Mouse (Mus musculus): Measurements from ENCODE around the gene Snx15. TPM values are rescaled to one million over a fixed set of nuclear protein-coding genes. Genes with fewer than 3 reads are reported as not detected.
"Not testable (repeated sequence)": the region's sequence is repeated elsewhere in the genome, so short reads cannot be mapped to it uniquely, and the experiment has no call there.

The Snx15 gene
- polyA plus RNA-seq, 1 experiment = 18.5 TPM

DNA sequence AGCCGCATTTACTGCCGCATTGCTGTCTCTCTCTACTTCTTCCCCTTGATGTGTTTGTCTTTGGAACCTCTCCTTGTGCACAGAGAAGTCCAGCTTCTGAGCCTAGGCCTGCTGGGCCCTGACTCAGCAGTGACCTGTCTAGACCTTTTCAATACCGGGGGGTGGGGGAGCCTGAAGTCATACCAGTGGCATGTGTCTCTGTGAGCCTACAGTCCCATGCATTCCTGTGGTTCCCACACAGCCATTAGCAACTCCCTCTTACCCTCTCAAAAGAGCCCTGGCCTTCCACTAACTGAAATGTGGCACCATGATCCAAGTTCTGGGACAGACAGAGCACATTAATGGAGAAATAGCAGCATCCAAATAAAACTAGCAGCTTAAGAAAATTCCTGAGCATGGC is 8.3 kb upstream of the Snx15 start:
- no peak overlapping the region for H3K4me3 ChIP-seq
- no peak overlapping the region for H3ac ChIP-seq (ENCODE audit: control insufficient read depth, insufficient read length)
- H3K27me3 ChIP-seq (ENCODE audit: control insufficient read depth, insufficient read depth, insufficient read length) = no peaks in the 10 kb centered on the region
- H3K79me2 ChIP-seq (ENCODE audit: control insufficient read depth, insufficient read depth) = no peaks in the 10 kb centered on the region
- TF ChIP-seq REST (IDR thresholded peaks at IDR 0.05; ENCODE audit: insufficient read depth, insufficient read length) (no peak), MYOD1 (IDR thresholded peaks at IDR 0.05; ENCODE audit: control insufficient read depth in 1 of 3, insufficient read length in 2 of 3, low read depth in 2 of 3) (peak in 1 of 3 experiments; percentile 6), TCF3 (IDR thresholded peaks at IDR 0.05; ENCODE audit: insufficient read length, low read depth) (no peak)
- peak overlapping the region; percentile 27 for H3K4me2 ChIP-seq (ENCODE audit: low read depth)
- peaks cover 4% of the 10 kb centered on the region for H3K36me3 ChIP-seq (ENCODE audit: control insufficient read depth, insufficient read depth)

DNA sequence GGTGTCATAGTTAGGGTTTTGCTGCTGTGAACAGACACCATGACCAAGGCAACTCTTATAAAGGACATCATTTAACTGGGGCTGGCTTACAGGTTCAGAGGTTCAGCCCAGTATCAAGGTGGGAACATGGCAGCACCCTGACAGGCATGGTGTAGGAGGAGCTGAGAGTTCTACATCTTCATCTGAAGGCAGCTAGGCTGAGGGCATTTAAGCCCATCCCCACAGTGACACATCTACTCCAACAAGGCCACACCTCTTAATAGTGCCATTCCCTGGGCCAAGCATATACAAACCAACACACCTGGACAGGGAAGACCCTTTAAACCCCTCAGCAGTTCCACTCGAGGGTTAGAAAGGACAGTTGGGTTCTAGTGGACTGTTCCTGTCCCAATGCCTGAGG is 5.1 kb upstream of the Snx15 start:
- not testable (repeated sequence) for H3K27me3 ChIP-seq (ENCODE audit: control insufficient read depth, insufficient read depth, insufficient read length); H3K4me2 ChIP-seq (ENCODE audit: low read depth); H3ac ChIP-seq (ENCODE audit: control insufficient read depth, insufficient read length); H3K79me2 ChIP-seq (ENCODE audit: control insufficient read depth, insufficient read depth); H3K36me3 ChIP-seq (ENCODE audit: control insufficient read depth, insufficient read depth); H3K4me3 ChIP-seq

DNA sequence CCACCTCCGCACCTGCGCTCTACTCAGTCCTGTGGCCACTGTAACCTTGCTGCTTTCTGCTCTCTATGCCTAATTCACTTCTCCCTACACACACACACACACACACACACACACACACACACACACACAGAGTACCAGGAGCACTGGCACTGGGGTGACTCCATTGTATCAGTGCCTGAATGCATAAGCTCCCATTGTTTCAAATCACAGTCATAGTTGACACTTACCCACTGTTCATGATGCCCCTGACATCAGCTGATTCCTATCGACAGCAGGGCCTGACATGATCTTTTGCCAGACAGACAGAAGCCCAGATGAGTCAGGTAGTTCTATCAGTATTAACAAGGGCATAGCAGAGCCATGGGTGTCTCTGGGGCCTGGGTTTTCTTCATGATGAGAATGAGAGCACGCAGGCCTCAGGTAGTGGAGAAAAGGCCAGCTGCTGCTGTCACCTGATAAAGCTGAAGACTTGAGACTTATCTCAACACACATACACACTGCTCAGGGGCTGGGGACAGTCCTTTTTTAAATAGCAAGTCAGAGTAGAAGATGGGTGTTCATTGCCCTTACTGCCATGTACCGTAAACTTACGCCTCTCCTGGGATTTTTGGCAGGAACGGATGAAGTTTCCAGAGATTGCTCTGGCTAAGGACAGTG is 4.2 kb upstream of the Snx15 start:
- Histone ChIP-seq H3K27me3 (ENCODE audit: control insufficient read depth, insufficient read depth, insufficient read length) (no peaks in the 10 kb centered on the region), H3K36me3 (ENCODE audit: control insufficient read depth, insufficient read depth) (peaks cover 4% of the 10 kb centered on the region), H3K4me2 (ENCODE audit: low read depth) (no peak overlapping the region), H3ac (ENCODE audit: control insufficient read depth, insufficient read length) (no peak overlapping the region), H3K79me2 (ENCODE audit: control insufficient read depth, insufficient read depth) (no peaks in the 10 kb centered on the region), H3K4me3 (no peak overlapping the region)
- TF ChIP-seq TCF3 (IDR thresholded peaks at IDR 0.05; ENCODE audit: insufficient read length, low read depth) = no peak

DNA sequence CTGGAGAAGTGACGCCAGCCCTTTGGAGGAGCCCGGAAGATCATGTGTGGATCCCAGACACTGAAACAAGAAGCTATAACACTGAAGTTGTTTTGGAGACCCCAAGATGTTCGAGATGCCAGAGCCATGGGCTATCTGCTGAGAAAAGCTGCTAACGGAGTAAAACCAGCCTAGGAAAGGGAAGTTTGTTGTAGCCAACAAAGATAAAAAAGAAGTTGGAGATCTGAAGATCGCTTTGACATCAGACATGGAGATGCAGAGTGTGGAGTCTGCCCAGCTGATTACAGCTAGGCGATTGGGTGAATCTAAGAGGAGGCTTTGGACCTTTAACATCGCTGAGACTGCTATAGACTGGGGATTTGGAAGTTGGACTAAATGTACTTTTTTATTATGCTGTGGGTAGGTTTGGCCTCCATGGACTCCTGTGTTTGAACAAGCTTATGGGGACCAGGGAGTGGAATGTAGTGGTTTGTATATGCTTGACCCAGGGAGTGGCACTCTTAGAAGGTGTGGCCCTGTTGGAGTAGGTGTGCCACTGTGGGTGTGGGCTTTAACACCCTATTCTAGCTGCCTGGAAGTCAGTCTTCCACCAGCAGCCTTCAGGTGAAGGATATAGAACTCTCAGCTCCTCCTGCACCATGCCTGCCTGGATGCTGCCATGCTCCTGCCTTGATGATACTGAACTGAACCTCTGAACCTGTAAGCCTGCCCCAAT is 2.5 kb upstream of the Snx15 start:
- not testable (repeated sequence) for H3K4me2 ChIP-seq (ENCODE audit: low read depth); H3K36me3 ChIP-seq (ENCODE audit: control insufficient read depth, insufficient read depth); H3K27me3 ChIP-seq (ENCODE audit: control insufficient read depth, insufficient read depth, insufficient read length); H3K4me3 ChIP-seq; H3K79me2 ChIP-seq (ENCODE audit: control insufficient read depth, insufficient read depth); H3ac ChIP-seq (ENCODE audit: control insufficient read depth, insufficient read length)

DNA sequence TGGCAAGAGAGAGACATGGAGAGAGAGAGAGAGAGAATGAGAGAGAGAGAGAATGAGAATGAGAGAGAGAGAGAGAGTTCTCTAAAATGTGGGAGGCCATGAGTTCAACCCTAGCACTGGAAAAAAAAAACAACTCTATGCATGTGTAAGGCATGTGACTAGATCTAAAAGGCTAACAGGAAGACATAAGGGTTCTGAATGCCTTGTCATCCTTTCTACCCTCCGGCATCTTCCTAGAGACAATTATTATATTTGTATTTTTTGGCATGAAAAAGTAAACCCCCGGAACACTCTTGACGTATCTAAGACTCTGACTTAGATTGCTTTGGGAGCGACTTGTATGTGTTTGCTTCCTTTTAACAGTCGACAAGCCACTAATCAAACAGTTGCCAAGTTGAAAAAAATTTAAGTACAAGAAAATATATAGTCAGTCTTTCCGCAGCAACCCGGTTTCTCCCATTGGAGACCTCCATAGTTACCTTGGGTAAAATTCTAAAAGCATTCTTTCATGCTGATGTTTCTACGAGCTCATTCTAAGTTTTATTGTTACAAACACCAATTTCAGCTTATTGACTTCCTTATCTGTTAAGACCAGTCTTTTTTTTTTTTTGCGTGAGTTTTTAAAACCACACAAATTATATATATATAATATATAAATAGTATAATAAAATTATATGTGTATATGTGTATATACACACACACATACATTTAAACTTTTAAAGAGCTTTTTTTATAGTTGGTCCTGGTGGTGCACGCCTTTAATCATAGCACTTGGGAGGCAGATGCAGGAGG is 1.1 kb downstream of the Snx15 start:
- TF ChIP-seq USF1 (IDR thresholded peaks at IDR 0.05; ENCODE audit: low read depth) (no peak), POLR2A (IDR thresholded peaks at IDR 0.05; ENCODE audit: insufficient read length, low read depth) (no peak), E2F4 (IDR thresholded peaks at IDR 0.05; ENCODE audit: insufficient read depth) (no peak), TCF12 (IDR thresholded peaks at IDR 0.05; ENCODE audit: insufficient read depth, poor library complexity, severe bottlenecking) (no peak)
- Histone ChIP-seq H3K79me2 (ENCODE audit: control insufficient read depth, insufficient read depth) (no peaks in the 10 kb centered on the region), H3K27me3 (ENCODE audit: control insufficient read depth, insufficient read depth, insufficient read length) (no peaks in the 10 kb centered on the region), H3K36me3 (ENCODE audit: control insufficient read depth, insufficient read depth) (peaks cover 4% of the 10 kb centered on the region), H3ac (ENCODE audit: control insufficient read depth, insufficient read length) (no peak overlapping the region), H3K4me3 (peak overlapping the region; percentile 47), H3K4me2 (ENCODE audit: low read depth) (peak overlapping the region; percentile 84)

DNA sequence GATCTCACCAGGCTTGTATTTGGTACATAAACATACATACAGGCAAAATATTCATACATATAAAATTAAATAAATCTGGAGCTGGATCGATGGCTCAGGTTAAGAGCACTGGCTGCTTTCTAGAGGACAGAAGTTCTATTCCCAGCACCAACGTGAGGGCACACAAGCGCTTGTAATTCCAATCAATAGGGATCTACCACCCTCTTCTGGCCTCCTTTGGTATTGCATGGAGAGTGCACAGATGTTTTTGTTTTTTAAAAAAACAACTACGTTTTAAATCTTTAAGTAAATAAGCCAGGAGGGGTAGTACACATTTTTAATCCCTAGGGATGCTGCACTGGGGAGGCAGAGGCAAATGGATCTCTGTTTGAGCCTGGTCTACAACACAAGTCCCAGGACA is 1.8 kb downstream of the Snx15 start:
- no peak overlapping the region for H3K4me2 ChIP-seq (ENCODE audit: low read depth)
- H3K79me2 ChIP-seq (ENCODE audit: control insufficient read depth, insufficient read depth) = no peaks in the 10 kb centered on the region
- peaks cover 4% of the 10 kb centered on the region for H3K36me3 ChIP-seq (ENCODE audit: control insufficient read depth, insufficient read depth)
- TF ChIP-seq REST (IDR thresholded peaks at IDR 0.05; ENCODE audit: insufficient read depth, insufficient read length) = no peak
- no peak overlapping the region for H3K4me3 ChIP-seq
- no peaks in the 10 kb centered on the region for H3K27me3 ChIP-seq (ENCODE audit: control insufficient read depth, insufficient read depth, insufficient read length)
- H3ac ChIP-seq (ENCODE audit: control insufficient read depth, insufficient read length) = no peak overlapping the region

DNA sequence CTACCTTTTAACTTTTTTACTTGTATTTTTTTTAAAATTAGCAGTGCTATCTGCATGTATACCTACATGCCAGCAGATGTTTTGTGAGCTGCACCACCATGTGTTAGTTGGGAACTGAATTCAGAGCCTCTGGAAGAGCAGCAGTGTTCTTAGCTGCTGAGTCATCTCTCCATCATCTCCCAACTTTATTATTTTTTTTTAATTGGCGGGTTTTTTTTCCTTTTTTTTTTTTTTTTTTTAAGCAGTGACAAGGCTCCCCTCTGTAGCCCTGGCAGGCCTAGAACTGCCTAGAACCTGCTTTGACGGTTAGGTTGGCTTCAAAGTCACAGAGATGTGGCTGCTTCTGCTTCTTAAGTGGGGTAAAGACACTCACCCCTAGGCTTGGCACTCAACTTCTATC is 3.2 kb downstream of the Snx15 start:
- Histone ChIP-seq H3K36me3 (ENCODE audit: control insufficient read depth, insufficient read depth) (peaks cover 4% of the 10 kb centered on the region), H3K4me2 (ENCODE audit: low read depth) (no peak overlapping the region), H3ac (ENCODE audit: control insufficient read depth, insufficient read length) (no peak overlapping the region), H3K4me3 (no peak overlapping the region), H3K79me2 (ENCODE audit: control insufficient read depth, insufficient read depth) (no peaks in the 10 kb centered on the region), H3K27me3 (ENCODE audit: control insufficient read depth, insufficient read depth, insufficient read length) (no peaks in the 10 kb centered on the region)
- no peak for TF ChIP-seq USF1 (IDR thresholded peaks at IDR 0.05; ENCODE audit: low read depth)
- no peak for TF ChIP-seq MYOD1 (IDR thresholded peaks at IDR 0.05; ENCODE audit: control insufficient read depth in 1 of 3, insufficient read length in 2 of 3, low read depth in 2 of 3)
- no peak for TF ChIP-seq SRF (IDR thresholded peaks at IDR 0.05; ENCODE audit: control insufficient read depth, insufficient read length, low read depth)
